In genomic region chr16:29761779-29762277, GRCm38 (mm10) we compare ENCODE assay signal across 9 mouse cellular contexts.
DNase-seq lines count a peak whose midpoint lies in the region; ATAC-seq lines count a peak whose summit lies in the region.
"Had no signal": no experiment of that assay in that cellular context is flagged by ENCODE, and none has a peak within 500 bp of the region (broad histone marks: within the 10 kb centered on the region; RNA-seq: fewer than 3 reads in every experiment).

No protein-coding gene starts in this region.

- no peaks in the 10 kb centered on the region for H3K36me3 ChIP-seq in embryonic facial prominence, embryonic 10.5 days (replicated peaks)
- no peaks in the 10 kb centered on the region for H3K36me3 ChIP-seq in limb, embryonic 12.5 days
- no peaks in the 10 kb centered on the region for H3K36me3 ChIP-seq in stomach, embryonic 14.5 days (ENCODE audit: control insufficient read depth, insufficient read depth, low read length)
- H3K36me3 ChIP-seq: G1E had no signal

- H3K9me3 ChIP-seq in embryonic facial prominence, embryonic 10.5 days = peaks cover 5% of the 10 kb centered on the region; the same call in 1 of the 2 replicates
- peaks cover 8% of the 10 kb centered on the region for H3K9me3 ChIP-seq in limb, embryonic 12.5 days
- no peaks in the 10 kb centered on the region; the same call in 1 of the 2 replicates for H3K9me3 ChIP-seq in stomach, embryonic 14.5 days (ENCODE audit: control insufficient read depth, low read depth, low read length)

- peak; percentile 79 for ATAC-seq in limb, embryonic 12.5 days (ENCODE audit: insufficient number of reproducible peaks, insufficient read depth, low FRiP score, low TSS enrichment, low read depth)
- ATAC-seq in stomach, embryonic 14.5 days (ENCODE audit: insufficient number of reproducible peaks, insufficient read depth, low FRiP score, low read depth) = peak; percentile 88
- no peak for ATAC-seq in megakaryocyte, adult 5-6 weeks (ENCODE audit: poor library complexity, severe bottlenecking)

- H3K4me3 ChIP-seq in embryonic facial prominence, embryonic 10.5 days = no peak overlapping the region
- H3K4me3 ChIP-seq in limb, embryonic 12.5 days (replicated peaks) = no peak overlapping the region
- no peak overlapping the region for H3K4me3 ChIP-seq in stomach, embryonic 14.5 days (ENCODE audit: low read depth, low read length)

- peak overlapping the region; percentile 59; the same call in 1 of the 2 replicates for H3K27ac ChIP-seq in embryonic facial prominence, embryonic 10.5 days (replicated peaks)
- peak overlapping the region; percentile 45; the same call in 1 of the 2 replicates for H3K27ac ChIP-seq in limb, embryonic 12.5 days
- H3K27ac ChIP-seq in stomach, embryonic 14.5 days (ENCODE audit: low read length) = peak overlapping the region; percentile 52; the same call in 1 of the 2 replicates

- peaks cover 34% of the 10 kb centered on the region for H3K27me3 ChIP-seq in embryonic facial prominence, embryonic 10.5 days (replicated peaks; ENCODE audit: low read depth, poor library complexity, severe bottlenecking)
- 0 out of 2 replicates have a peak, but pooled peaks cover 14% of the 10 kb centered on the region for H3K27me3 ChIP-seq in limb, embryonic 12.5 days
- H3K27me3 ChIP-seq in stomach, embryonic 14.5 days (ENCODE audit: control insufficient read depth, insufficient read depth, low read length) = no peaks in the 10 kb centered on the region

- peak; percentile 14 for DNase-seq in layer of hippocampus, adult 9-11 months
- no peak for DNase-seq in layer of hippocampus, adult 18-20 months (ENCODE audit: low spot score in 2 of 2)
- DNase-seq in embryonic facial prominence, embryonic 10.5 days (ENCODE audit: low spot score) = no peak
- DNase-seq in heart, adult 8-10 months (ENCODE audit: low spot score) = peak; percentile 89
- no peak for DNase-seq in layer of hippocampus, postnatal 36 days

- H3K9ac ChIP-seq in limb, embryonic 12.5 days (replicated peaks) = no peak overlapping the region
- no peak overlapping the region for H3K9ac ChIP-seq in stomach, embryonic 14.5 days (replicated peaks; ENCODE audit: low read depth, low read length)

- H3K4me1 ChIP-seq in embryonic facial prominence, embryonic 10.5 days = peaks cover 51% of the 10 kb centered on the region
- H3K4me1 ChIP-seq in limb, embryonic 12.5 days (replicated peaks) = peaks cover 49% of the 10 kb centered on the region
- H3K4me1 ChIP-seq in stomach, embryonic 14.5 days (ENCODE audit: control insufficient read depth, insufficient read depth, low read length) = peaks cover 43% of the 10 kb centered on the region

- 29% methylated on average over 6 of the region's 6 CpGs for WGBS in embryonic facial prominence, embryonic 10.5 days
- WGBS in limb, embryonic 12.5 days = 8% methylated on average over 6 of the region's 6 CpGs
- WGBS in stomach, embryonic 14.5 days = 13% methylated on average over 6 of the region's 6 CpGs

- peak overlapping the region; percentile 11 for H3K4me2 ChIP-seq in limb, embryonic 12.5 days
- H3K4me2 ChIP-seq in stomach, embryonic 14.5 days (replicated peaks; ENCODE audit: low read depth, low read length) = no peak overlapping the region

Comparison
In these comparisons a context has a peak if more than half of its experiments do, and no peak if none do; other contexts are left out.
1. DNase-seq: peak in layer of hippocampus, adult 9-11 months (single experiment) and heart, adult 8-10 months (single experiment); none in layer of hippocampus, adult 18-20 months (0 of 2), embryonic facial prominence, embryonic 10.5 days (single experiment) and layer of hippocampus, postnatal 36 days (0 of 2).
2. Peak in every context shown above with its lines, with median percentiles within 50 percentile points of each other: H3K27ac ChIP-seq.